Mouse (Mus musculus) CH12.LX (cell line): ENCODE data around the gene Ern1. TPM values are rescaled to one million over a fixed set of nuclear protein-coding genes. Genes with fewer than 3 reads are reported as not detected.

Experiments
- DNase-seq: peaks from one replicate; pipeline ENCODE4 v3.0.0-alpha.2; 2013; ENCODE audit errors: extremely low read depth
- H3K27ac ChIP-seq: 2 replicates; pipeline ENCODE4 v1.5.1; 2012; ENCODE audit warnings: low read depth, mild to moderate bottlenecking, control low read depth, moderate library complexity; ENCODE audit not compliant: insufficient read depth
- H3K27me3 ChIP-seq: replicated peaks from 2 replicates; pipeline ENCODE3; 2012; ENCODE audit warnings: inconsistent platforms
- H3K36me3 ChIP-seq, 2 experiments: replicated peaks in 1 of 2; 2 replicates each; pipeline versions ENCODE3 to v1.6.1; 2012; ENCODE audit warnings: inconsistent platforms in 1 of 2, low read length in 1 of 2, mild to moderate bottlenecking in 1 of 2, mixed read lengths in 1 of 2, moderate library complexity in 1 of 2; ENCODE audit not compliant: control insufficient read depth in 1 of 2, insufficient read depth in 1 of 2
- H3K4me1 ChIP-seq, 2 experiments: 2 replicates each; pipeline ENCODE4 v1.6.1; 2012; ENCODE audit warnings: inconsistent platforms in 1 of 2, moderate library complexity in 1 of 2; ENCODE audit not compliant: insufficient read depth in 2 of 2, control insufficient read depth in 1 of 2
- H3K4me2 ChIP-seq: 2 replicates; pipeline ENCODE4 v1.6.1; 2012; ENCODE audit warnings: low read depth, mild to moderate bottlenecking, control low read depth; ENCODE audit not compliant: poor library complexity, insufficient read depth, severe bottlenecking
- H3K4me3 ChIP-seq, 3 experiments: fragments of 150-350 bp in 1 of 3; sonication (generic) in 1 of 3; replicated peaks in 1 of 3; 2 replicates each; pipeline versions ENCODE3 to v1.5.1; 2011 to 2012; ENCODE audit warnings: low read depth in 2 of 3, low read length in 2 of 3, mild to moderate bottlenecking in 2 of 3, moderate library complexity in 2 of 3, control low read depth in 1 of 3, improper control_type of control experiment in 1 of 3, inconsistent platforms in 1 of 3, mixed read lengths in 1 of 3; ENCODE audit not compliant: poor library complexity in 1 of 3
- H3K79me2 ChIP-seq: replicated peaks from 2 replicates; pipeline ENCODE4 v1.6.1; 2012; ENCODE audit warnings: mild to moderate bottlenecking, moderate library complexity; ENCODE audit not compliant: control insufficient read depth, poor library complexity, insufficient read depth, severe bottlenecking; ENCODE audit errors: extremely low read depth
- H3K9ac ChIP-seq: 2 replicates; pipeline ENCODE4 v1.6.1; 2012; ENCODE audit warnings: low read depth, mild to moderate bottlenecking, control low read depth, moderate library complexity; ENCODE audit not compliant: insufficient read depth
- H3K9me3 ChIP-seq: replicated peaks from 2 replicates; pipeline ENCODE3; 2012; ENCODE audit warnings: low read length, inconsistent platforms, mixed read lengths
- BHLHE40 ChIP-seq: IDR thresholded peaks from 2 replicates; pipeline ENCODE4 v1.6.1; 2011; ENCODE audit warnings: mild to moderate bottlenecking, low read depth, low read length, improper control_type of control experiment
- CHD2 ChIP-seq: IDR thresholded peaks from 2 replicates; pipeline ENCODE4 v1.6.1; 2011; ENCODE audit warnings: low read length, improper control_type of control experiment
- CTCF ChIP-seq, 2 experiments: IDR thresholded peaks in 1 of 2; conservative IDR thresholded peaks in 1 of 2; 2 replicates each; pipeline ENCODE4 v1.5.1; 2011 to 2012; ENCODE audit warnings: low read depth in 2 of 2, low read length in 2 of 2, improper control_type of control experiment in 1 of 2, inconsistent platforms in 1 of 2, mild to moderate bottlenecking in 1 of 2, moderate library complexity in 1 of 2
- E2F4 ChIP-seq: IDR thresholded peaks from 2 replicates; pipeline ENCODE4 v1.6.1; 2011; ENCODE audit warnings: low read depth, low read length, improper control_type of control experiment; ENCODE audit not compliant: insufficient replicate concordance
- ELF1 ChIP-seq: IDR thresholded peaks from 2 replicates; pipeline ENCODE4 v1.6.1; 2014; ENCODE audit warnings: low read depth, mild to moderate bottlenecking, inconsistent platforms, low read length, improper control_type of control experiment
- EP300 ChIP-seq: IDR thresholded peaks from 2 replicates; pipeline ENCODE4 v1.6.1; 2011; ENCODE audit warnings: low read length, improper control_type of control experiment
- GABPA ChIP-seq: IDR thresholded peaks from 2 replicates; pipeline ENCODE4 v1.6.1; 2012; ENCODE audit warnings: low read depth, low read length, improper control_type of control experiment, inconsistent platforms; ENCODE audit not compliant: insufficient replicate concordance
- HCFC1 ChIP-seq: IDR thresholded peaks from 2 replicates; pipeline ENCODE4 v1.6.1; 2012; ENCODE audit warnings: low read depth, mild to moderate bottlenecking, inconsistent platforms, low read length, improper control_type of control experiment
- MAFK ChIP-seq: IDR thresholded peaks from 2 replicates; pipeline ENCODE4 v1.6.1; 2011; ENCODE audit warnings: low read length, improper control_type of control experiment; ENCODE audit not compliant: insufficient replicate concordance
- NRF1 ChIP-seq: IDR thresholded peaks from 2 replicates; pipeline ENCODE4 v1.6.1; 2014; ENCODE audit warnings: low read depth, mild to moderate bottlenecking, inconsistent platforms, low read length, improper control_type of control experiment, moderate library complexity
- POLR2A ChIP-seq: IDR thresholded peaks from 2 replicates; pipeline ENCODE4 v1.6.1; 2011; ENCODE audit warnings: low read depth, mild to moderate bottlenecking, improper control_type of control experiment, low read length
- RAD21 ChIP-seq: IDR thresholded peaks from 2 replicates; pipeline ENCODE4 v1.6.1; 2011; ENCODE audit warnings: low read depth, mild to moderate bottlenecking, low read length, improper control_type of control experiment, moderate library complexity
- RCOR1 ChIP-seq: conservative IDR thresholded peaks from 2 replicates; pipeline ENCODE4 v1.6.1; 2012; ENCODE audit warnings: low read depth, mild to moderate bottlenecking, inconsistent platforms, low read length, improper control_type of control experiment
- USF2 ChIP-seq: conservative IDR thresholded peaks from 2 replicates; pipeline ENCODE4 v1.6.1; 2011; ENCODE audit warnings: low read depth, low read length, improper control_type of control experiment
- ZKSCAN1 ChIP-seq: IDR thresholded peaks from 2 replicates; pipeline ENCODE4 v1.6.1; 2012; ENCODE audit warnings: low read depth, inconsistent platforms, low read length, improper control_type of control experiment, borderline replicate concordance
- ZNF384 ChIP-seq: IDR thresholded peaks from 2 replicates; pipeline ENCODE4 v1.6.1; 2012; ENCODE audit warnings: low read depth, low read length, improper control_type of control experiment, inconsistent platforms
- dilution Hi-C: fragments of 300-500 bp; cut with MboI; formaldehyde crosslinking; loops from 2 replicates; pipeline ENCODE4 v1.14.3; 2020; ENCODE audit warnings: low sequenced_read_pairs; ENCODE audit not compliant: extremely low pct_unique_long_range_greater_than_20kb, extremely low pct_ligation_motif_present
- in situ Hi-C: fragments of 300-500 bp; cut with MboI; formaldehyde crosslinking; loops from 3 replicates; pipeline ENCODE4 v1.14.3; 2019; ENCODE audit warnings: low sequenced_read_pairs, low pct_ligation_motif_present, low pct_unique_long_range_greater_than_20kb, mixed read lengths
- polyA plus RNA-seq: library from polyadenylated mRNA; unstranded; fragments of >175 nt; gene quantifications from 2 replicates; pipeline ENCODE4 v1.2.1, GENCODE M21; 2012; ENCODE audit warnings: low read depth; ENCODE audit not compliant: insufficient read length
- total RNA-seq, 2 experiments: library from RNA; depleted of rRNA; stranded (reverse); fragments of 300-350 nt in 1 of 2; fragments of >200 nt in 1 of 2; gene quantifications; 2 replicates each; pipeline ENCODE4 v1.2.3; 2012 to 2014

Gene Ern1
- total and polyA plus RNA-seq, 3 experiments: 3.0 to 21.7 (median 7.7) TPM

DNA sequence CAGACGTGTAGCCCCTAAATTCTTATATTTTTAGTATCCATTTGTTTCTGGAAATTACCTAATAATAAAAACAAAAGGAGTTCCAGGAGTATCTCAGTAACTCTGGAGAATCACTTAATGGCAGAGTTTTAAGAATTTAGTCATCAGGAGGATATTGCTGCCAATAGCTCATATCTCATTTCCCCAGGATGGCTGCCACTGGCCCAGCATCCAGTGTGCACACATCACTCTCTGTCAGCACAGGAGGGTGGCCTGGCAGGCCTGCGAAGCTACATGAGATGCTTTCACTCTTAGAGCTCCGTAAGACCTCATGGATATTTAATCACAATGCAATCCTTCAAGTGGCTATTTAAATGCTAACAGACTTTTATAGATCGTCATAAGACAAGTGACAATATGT lies 34.0 kb upstream of the Ern1 start:
- Histone ChIP-seq H3K9me3 (no peaks in the 10 kb centered on the region), H3K27me3 (no peaks in the 10 kb centered on the region), H3K4me1 (no peaks in the 10 kb centered on the region), H3K36me3 (peaks cover 0 to 9% of the 10 kb centered on the region in 2 experiments), H3K9ac (no peak overlapping the region), H3K79me2 (no peaks in the 10 kb centered on the region), H3K27ac (no peak overlapping the region), H3K4me3 (no peak overlapping the region), H3K4me2 (no peak overlapping the region)
- in situ Hi-C loops: no loop called here
- dilution Hi-C loops: no loop called here
- DNase-seq: no peak
- no peak for TF ChIP-seq POLR2A
- no peak for TF ChIP-seq RCOR1
- no peak for TF ChIP-seq CHD2
- no peak for TF ChIP-seq BHLHE40
- no peak for TF ChIP-seq EP300
- no peak for TF ChIP-seq HCFC1
- no peak for TF ChIP-seq ZKSCAN1
- TF ChIP-seq CTCF (conservative IDR thresholded peaks at IDR 0.05 in 1 of 2, IDR thresholded peaks at IDR 0.05 in 1 of 2; ENCODE audit: low read depth in 2 of 2, low read length in 2 of 2): no peak
- no peak for TF ChIP-seq USF2
- no peak for TF ChIP-seq ZNF384
- TF ChIP-seq E2F4: no peak
- no peak for TF ChIP-seq RAD21
- TF ChIP-seq GABPA: no peak
- TF ChIP-seq MAFK: no peak
- no peak for TF ChIP-seq NRF1

DNA sequence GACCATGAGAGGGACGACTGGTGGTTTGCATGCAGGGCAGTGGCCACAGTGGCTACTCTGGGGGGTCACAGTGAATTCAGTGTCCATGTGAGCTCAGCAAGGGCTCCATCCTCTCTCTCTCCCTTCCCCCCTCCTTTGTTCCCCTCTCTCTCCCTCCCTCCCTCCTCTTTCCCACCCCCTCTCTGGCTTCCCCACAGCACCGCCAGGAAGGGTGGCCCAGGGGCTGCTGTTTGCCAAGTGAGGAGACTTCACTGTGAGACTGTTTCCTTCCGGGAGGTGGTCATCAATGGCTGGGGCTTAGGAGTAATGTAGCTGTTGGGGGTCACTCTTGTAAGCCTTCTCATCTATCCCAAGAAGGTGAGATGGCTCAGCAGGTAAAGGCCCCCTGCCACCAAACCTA lies 32.8 kb upstream of the Ern1 start:
- Histone ChIP-seq H3K4me2 (no peak overlapping the region), H3K9me3 (no peaks in the 10 kb centered on the region), H3K79me2 (no peaks in the 10 kb centered on the region), H3K36me3 (peaks cover 0 to 9% of the 10 kb centered on the region in 2 experiments), H3K4me1 (no peaks in the 10 kb centered on the region), H3K9ac (no peak overlapping the region), H3K4me3 (no peak overlapping the region), H3K27me3 (no peaks in the 10 kb centered on the region), H3K27ac (no peak overlapping the region)
- in situ Hi-C loops: no loop called here
- TF ChIP-seq EP300 (no peak), MAFK (no peak), ZKSCAN1 (no peak), ELF1 (no peak)
- no peak for DNase-seq
- dilution Hi-C loops: no loop called here
